Mouse (Mus musculus): ENCODE results near the gene Slc7a1. TPM values are rescaled to one million over a fixed set of nuclear protein-coding genes. Genes with fewer than 3 reads are reported as not detected.

Gene Slc7a1
- total and polyA plus RNA-seq, 3 experiments: 20.5 to 78.3 (median 69.5) TPM

- TF ChIP-seq ZC3H11A (IDR thresholded peaks at IDR 0.05; ENCODE audit: low read depth, low read length) (no peak), MYC (IDR thresholded peaks at IDR 0.05; ENCODE audit: low read depth, low read length) (no peak)
These were observed 67.1 kb downstream of the Slc7a1 start (continued) for GRCm38 (mm10) chr5:148332622-148332974.

GRCm38 (mm10) chr5:148331926-148332621 is 67.6 kb downstream of the Slc7a1 start:
- Histone ChIP-seq H3K36me3 (replicated peaks in 1 of 2; ENCODE audit: control insufficient read depth in 1 of 2, insufficient read depth in 1 of 2, low read length in 1 of 2) (peaks cover 73 to 87% of the 10 kb centered on the region in 2 experiments), H3K4me1 (ENCODE audit: control insufficient read depth in 1 of 2, insufficient read depth in 2 of 2) (peaks cover 10 to 27% of the 10 kb centered on the region in 2 experiments)
- in situ Hi-C loops (cut with MboI; ENCODE audit: low pct_ligation_motif_present, low pct_unique_long_range_greater_than_20kb, low sequenced_read_pairs): loop anchor here (25.0 kb wide), 1 partner anchor 455 kb away; no protein-coding TSS in a partner anchor

DNA sequence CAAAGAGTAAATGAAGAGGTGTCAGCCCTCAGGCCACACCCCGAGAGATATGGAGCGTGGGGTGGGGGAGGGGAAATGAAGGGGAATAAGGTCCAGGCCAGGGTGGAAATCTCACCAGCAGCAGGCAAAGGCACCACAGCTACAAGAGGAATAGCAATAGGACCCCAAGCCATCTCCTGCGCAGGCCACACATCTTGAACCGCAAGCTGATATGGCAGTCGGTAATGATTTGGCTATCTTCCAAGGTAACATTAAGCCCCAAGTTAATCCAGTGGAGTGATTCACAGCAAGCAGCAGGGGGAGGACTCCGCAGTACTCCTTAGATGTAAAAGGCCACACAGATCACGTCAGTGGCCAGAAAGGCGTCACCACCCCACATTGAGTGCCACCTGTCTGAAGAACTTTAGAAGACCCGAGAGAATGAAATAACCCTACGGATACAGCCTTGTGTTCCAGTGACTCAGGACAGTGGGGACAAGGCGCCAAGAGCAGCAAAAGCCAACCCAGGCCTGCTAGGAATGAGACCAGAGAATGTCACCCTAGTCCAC is 68.4 kb downstream of the Slc7a1 start:
- Histone ChIP-seq H3K9ac (ENCODE audit: insufficient read depth, low read depth) (no peak overlapping the region), H3K36me3 (replicated peaks in 1 of 2; ENCODE audit: control insufficient read depth in 1 of 2, insufficient read depth in 1 of 2, low read length in 1 of 2) (peaks cover 70 to 84% of the 10 kb centered on the region in 2 experiments), H3K79me2 (replicated peaks; ENCODE audit: control insufficient read depth, extremely low read depth, insufficient read depth, poor library complexity, severe bottlenecking) (no peaks in the 10 kb centered on the region; the same call in 1 of the 2 replicates), H3K4me1 (ENCODE audit: control insufficient read depth in 1 of 2, insufficient read depth in 2 of 2) (peaks cover 10 to 27% of the 10 kb centered on the region in 2 experiments), H3K4me2 (ENCODE audit: insufficient read depth, low read depth, poor library complexity, severe bottlenecking) (no peak overlapping the region), H3K27me3 (replicated peaks) (no peaks in the 10 kb centered on the region), H3K4me3 (replicated peaks in 1 of 3; ENCODE audit: low read depth in 2 of 3, low read length in 2 of 3, poor library complexity in 1 of 3) (no peak overlapping the region), H3K27ac (ENCODE audit: insufficient read depth, low read depth) (no peak overlapping the region), H3K9me3 (replicated peaks; ENCODE audit: low read length) (peaks cover 4% of the 10 kb centered on the region)
- in situ Hi-C loops (cut with MboI; ENCODE audit: low pct_ligation_motif_present, low pct_unique_long_range_greater_than_20kb, low sequenced_read_pairs): loop anchor here (25.0 kb wide), 1 partner anchor 456 kb away; no protein-coding TSS in a partner anchor
- dilution Hi-C loops (cut with MboI; ENCODE audit: extremely low pct_ligation_motif_present, extremely low pct_unique_long_range_greater_than_20kb, low sequenced_read_pairs): no loop called here
- DNase-seq (ENCODE audit: extremely low read depth): no peak
- no peak for TF ChIP-seq UBTF (IDR thresholded peaks at IDR 0.05; ENCODE audit: low read depth, low read length)
- TF ChIP-seq MEF2A (IDR thresholded peaks at IDR 0.05; ENCODE audit: borderline replicate concordance, low read depth, low read length): no peak
- no peak for TF ChIP-seq USF2 (conservative IDR thresholded peaks at IDR 0.05; ENCODE audit: low read depth, low read length)
- TF ChIP-seq CTCF (conservative IDR thresholded peaks at IDR 0.05 in 1 of 2, IDR thresholded peaks at IDR 0.05 in 1 of 2; ENCODE audit: low read depth in 2 of 2, low read length in 2 of 2): no peak
- TF ChIP-seq JUN (IDR thresholded peaks at IDR 0.05; ENCODE audit: insufficient read depth, low read depth, low read length): no peak
- no peak for TF ChIP-seq PAX5 (IDR thresholded peaks at IDR 0.05; ENCODE audit: low read length)
- no peak for TF ChIP-seq USF1 (IDR thresholded peaks at IDR 0.05; ENCODE audit: low read depth, low read length)
- TF ChIP-seq SIN3A (IDR thresholded peaks at IDR 0.05; ENCODE audit: low read length): no peak
- no peak for TF ChIP-seq ELF1 (IDR thresholded peaks at IDR 0.05; ENCODE audit: low read depth, low read length)
- no peak for TF ChIP-seq HCFC1 (IDR thresholded peaks at IDR 0.05; ENCODE audit: low read depth, low read length)
- TF ChIP-seq POLR2A (IDR thresholded peaks at IDR 0.05; ENCODE audit: low read depth, low read length): no peak

More at GRCm38 (mm10) chr5:148331926-148332621, 67.6 kb downstream of the Slc7a1 start:
- Histone ChIP-seq H3K9me3 (replicated peaks; ENCODE audit: low read length) (no peaks in the 10 kb centered on the region), H3K79me2 (replicated peaks; ENCODE audit: control insufficient read depth, extremely low read depth, insufficient read depth, poor library complexity, severe bottlenecking) (no peaks in the 10 kb centered on the region; the same call in 1 of the 2 replicates), H3K9ac (ENCODE audit: insufficient read depth, low read depth) (no peak overlapping the region), H3K27ac (ENCODE audit: insufficient read depth, low read depth) (no peak overlapping the region), H3K4me3 (replicated peaks in 1 of 3; ENCODE audit: low read depth in 2 of 3, low read length in 2 of 3, poor library complexity in 1 of 3) (no peak overlapping the region), H3K4me2 (ENCODE audit: insufficient read depth, low read depth, poor library complexity, severe bottlenecking) (no peak overlapping the region), H3K27me3 (replicated peaks) (no peaks in the 10 kb centered on the region)
- dilution Hi-C loops (cut with MboI; ENCODE audit: extremely low pct_ligation_motif_present, extremely low pct_unique_long_range_greater_than_20kb, low sequenced_read_pairs): no loop called here
- DNase-seq (ENCODE audit: extremely low read depth): no peak
- TF ChIP-seq E2F4 (IDR thresholded peaks at IDR 0.05; ENCODE audit: insufficient replicate concordance, low read depth, low read length) (no peak), HCFC1 (IDR thresholded peaks at IDR 0.05; ENCODE audit: low read depth, low read length) (no peak), GABPA (IDR thresholded peaks at IDR 0.05; ENCODE audit: insufficient replicate concordance, low read depth, low read length) (no peak), NELFE (IDR thresholded peaks at IDR 0.05; ENCODE audit: low read depth, low read length) (no peak), JUND (conservative IDR thresholded peaks at IDR 0.05; ENCODE audit: low read depth, low read length) (no peak), PAX5 (IDR thresholded peaks at IDR 0.05; ENCODE audit: low read length) (no peak), MAFK (IDR thresholded peaks at IDR 0.05; ENCODE audit: insufficient replicate concordance, low read length) (no peak), NRF1 (IDR thresholded peaks at IDR 0.05; ENCODE audit: low read depth, low read length) (no peak), ELF1 (IDR thresholded peaks at IDR 0.05; ENCODE audit: low read depth, low read length) (no peak), MAX (IDR thresholded peaks at IDR 0.05; ENCODE audit: low read length) (no peak), MEF2A (IDR thresholded peaks at IDR 0.05; ENCODE audit: borderline replicate concordance, low read depth, low read length) (no peak), IRF4 (IDR thresholded peaks at IDR 0.05; ENCODE audit: low read depth, low read length) (no peak)
